Comparison of ENCODE assay signal across 8 mouse cellular contexts in genomic region chr3:127161085-127161837, GRCm38 (mm10).
A peak's percentile ranks its signal among the peaks of the same experiment; 100 is the strongest.
DNase-seq lines count a peak whose midpoint lies in the region; ATAC-seq lines count a peak whose summit lies in the region.

No protein-coding gene starts in this region.

- peak overlapping the region; percentile 47; the same call in 1 of the 2 replicates for H3K9ac ChIP-seq in heart, embryonic 11.5 days (ENCODE audit: low read depth, low read length)
- 0 out of 2 replicates have a peak overlapping the region, but pooled peaks have one; percentile 0 for H3K9ac ChIP-seq in heart, embryonic 16.5 days (ENCODE audit: low read length)
- peak overlapping the region; percentile 62; the same call in 1 of the 2 replicates for H3K9ac ChIP-seq in midbrain, embryonic 12.5 days (replicated peaks)

- DNase-seq in heart, adult 18-20 months, result no peak
- peak; percentile 11 for DNase-seq in R1 (ENCODE audit: low read depth, low spot score)
- DNase-seq in right cerebral cortex, postnatal 36 days (ENCODE audit: low spot score in 2 of 2), result no peak
- DNase-seq in layer of hippocampus, adult 9-10 months (ENCODE audit: low spot score), result no peak
- DNase-seq in urinary bladder, postnatal 14 days (ENCODE audit: low spot score), result no peak

- H3K4me1 ChIP-seq in heart, embryonic 11.5 days (ENCODE audit: control insufficient read depth, insufficient read depth, low read length), result no peaks in the 10 kb centered on the region
- H3K4me1 ChIP-seq in heart, embryonic 16.5 days (ENCODE audit: control insufficient read depth, insufficient read depth, low read length), result peaks cover 7% of the 10 kb centered on the region; the same call in 1 of the 2 replicates
- H3K4me1 ChIP-seq in midbrain, embryonic 12.5 days, result peaks cover 15% of the 10 kb centered on the region; the same call in 1 of the 2 replicates

- peak overlapping the region; percentile 60 for H3K4me3 ChIP-seq in heart, embryonic 11.5 days (ENCODE audit: low read depth, low read length)
- H3K4me3 ChIP-seq in heart, embryonic 16.5 days (ENCODE audit: low read length), result peak overlapping the region; percentile 66
- H3K4me3 ChIP-seq in midbrain, embryonic 12.5 days, result peak overlapping the region; percentile 46

- 5% methylated on average over 22 of the region's 23 CpGs for WGBS in heart, embryonic 11.5 days (ENCODE audit: insufficient replicate concordance)
- 7% methylated on average over 23 of the region's 23 CpGs for WGBS in heart, embryonic 16.5 days
- WGBS in midbrain, embryonic 12.5 days, result 6% methylated on average over 23 of the region's 23 CpGs

- ATAC-seq in heart, embryonic 11.5 days (replicated peaks; ENCODE audit: insufficient number of reproducible peaks, low FRiP score, low TSS enrichment), result no peak
- ATAC-seq in heart, embryonic 16.5 days (replicated peaks; ENCODE audit: extremely low read depth, insufficient read depth, low FRiP score), result no peak
- no peak for ATAC-seq in midbrain, embryonic 12.5 days (ENCODE audit: low FRiP score, low read depth)

- no peaks in the 10 kb centered on the region for H3K36me3 ChIP-seq in heart, embryonic 11.5 days (ENCODE audit: control insufficient read depth, insufficient read depth, low read length)
- no peaks in the 10 kb centered on the region for H3K36me3 ChIP-seq in heart, embryonic 16.5 days (ENCODE audit: control insufficient read depth, insufficient read depth)
- H3K36me3 ChIP-seq in midbrain, embryonic 12.5 days, result no peaks in the 10 kb centered on the region

- no peaks in the 10 kb centered on the region for H3K9me3 ChIP-seq in heart, embryonic 11.5 days (replicated peaks; ENCODE audit: control insufficient read depth, low read length)
- H3K9me3 ChIP-seq in heart, embryonic 16.5 days (replicated peaks; ENCODE audit: control insufficient read depth, low read length), result no peaks in the 10 kb centered on the region
- no peaks in the 10 kb centered on the region for H3K9me3 ChIP-seq in midbrain, embryonic 12.5 days

- H3K27me3 ChIP-seq in heart, embryonic 11.5 days (ENCODE audit: control insufficient read depth, insufficient read depth, low read length), result peaks cover 14% of the 10 kb centered on the region
- H3K27me3 ChIP-seq in heart, embryonic 16.5 days (ENCODE audit: control insufficient read depth, insufficient read depth, low read length), result peaks cover 9% of the 10 kb centered on the region
- peaks cover 18% of the 10 kb centered on the region; the same call in 1 of the 2 replicates for H3K27me3 ChIP-seq in midbrain, embryonic 12.5 days

- H3K27ac ChIP-seq in heart, embryonic 11.5 days (ENCODE audit: low read depth, low read length), result no peak overlapping the region
- H3K27ac ChIP-seq in heart, embryonic 16.5 days (ENCODE audit: low read length), result no peak overlapping the region
- H3K27ac ChIP-seq in midbrain, embryonic 12.5 days (replicated peaks), result no peak overlapping the region

- peak overlapping the region; percentile 98 for H3K4me2 ChIP-seq in heart, embryonic 11.5 days
- peak overlapping the region; percentile 77 for H3K4me2 ChIP-seq in heart, embryonic 16.5 days (ENCODE audit: low read depth, low read length)
- H3K4me2 ChIP-seq in midbrain, embryonic 12.5 days (replicated peaks), result peak overlapping the region; percentile 95

Comparison
In these comparisons a context has a peak if more than half of its experiments do, and no peak if none do; other contexts are left out.
1. H3K9ac ChIP-seq: peak in every context shown above with its lines; median percentile 62 in midbrain, embryonic 12.5 days; 47 in heart, embryonic 11.5 days; 0 in heart, embryonic 16.5 days.